Mouse (Mus musculus) forebrain, embryonic 12.5 days (tissue): ENCODE data around the gene Retnlb. TPM values are rescaled to one million over a fixed set of nuclear protein-coding genes. Genes with fewer than 3 reads are reported as not detected.
"Not testable (repeated sequence)": the region's sequence is repeated elsewhere in the genome, so short reads cannot be mapped to it uniquely, and the experiment has no call there.

ENCODE experiments used
- ATAC-seq: fragments of 200-750 bp; cut with Nextera tagmentation; 2 replicates; pipeline ENCODE4 v1.8.0; 2017; ENCODE audit warnings: moderate TSS enrichment; ENCODE audit not compliant: low FRiP score
- H3K27ac ChIP-seq: fragments of 300-500 bp; sonication (generic); 2 replicates; pipeline ENCODE4 v1.5.1; 2016; ENCODE audit warnings: mild to moderate bottlenecking
- H3K27me3 ChIP-seq: fragments of 300-500 bp; sonication (generic); 2 replicates; pipeline ENCODE4 v1.6.1; 2016; ENCODE audit warnings: mild to moderate bottlenecking
- H3K36me3 ChIP-seq: fragments of 300-500 bp; sonication (generic); replicated peaks from 2 replicates; pipeline ENCODE4 v1.6.1; 2016; ENCODE audit warnings: mild to moderate bottlenecking
- H3K4me1 ChIP-seq: fragments of 300-500 bp; sonication (generic); 2 replicates; pipeline ENCODE4 v1.6.1; 2016
- H3K4me2 ChIP-seq: fragments of 300-500 bp; sonication (generic); 2 replicates; pipeline ENCODE4 v1.6.1; 2016; ENCODE audit warnings: mild to moderate bottlenecking, moderate library complexity
- H3K4me3 ChIP-seq: fragments of 300-500 bp; sonication (generic); replicated peaks from 2 replicates; pipeline ENCODE4 v1.5.1; 2016; ENCODE audit warnings: mild to moderate bottlenecking
- H3K9ac ChIP-seq: fragments of 300-500 bp; sonication (generic); 2 replicates; pipeline ENCODE4 v1.6.1; 2016; ENCODE audit warnings: mild to moderate bottlenecking
- H3K9me3 ChIP-seq: fragments of 300-500 bp; sonication (generic); 2 replicates; pipeline ENCODE4 v1.6.1; 2016
- WGBS: fragments of 180-500 bp; shearing (Covaris S2); methylation state at CpG from one replicate; pipeline ENCODE4 v1.1.7; 2016; 5-methylcytosine and 5-hydroxymethylcytosine counted together
- polyA plus RNA-seq: library from polyadenylated mRNA; unstranded; fragments of >200 nt; fragmentation: Nextera tagmentation; extraction: Ambion mirVana; gene quantifications from 2 replicates; pipeline ENCODE4 v1.2.1, GENCODE M21; 2016

Gene Retnlb
- polyA plus RNA-seq, 1 experiment from 2014 or later = not detected

DNA sequence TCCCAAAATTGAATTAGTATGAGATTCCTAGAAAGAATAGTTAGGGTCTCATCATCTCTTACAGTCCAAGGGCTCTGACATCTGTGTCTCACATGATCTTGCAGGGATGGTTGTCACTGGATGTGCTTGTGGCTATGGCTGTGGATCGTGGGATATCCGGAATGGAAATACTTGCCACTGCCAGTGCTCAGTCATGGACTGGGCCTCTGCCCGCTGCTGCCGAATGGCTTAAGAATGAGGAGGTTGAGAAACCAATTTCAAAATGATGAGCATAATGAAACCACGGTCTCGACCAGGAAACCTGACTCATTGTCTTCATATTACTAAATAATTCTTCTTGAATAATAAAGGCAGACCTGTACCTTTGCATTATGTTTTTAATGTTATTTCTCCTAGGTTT lies 1.9 kb downstream of the Retnlb start:
- 94% methylated on average over 6 of the region's 6 CpGs for WGBS
- Histone ChIP-seq H3K27me3 (no peaks in the 10 kb centered on the region), H3K9me3 (no peaks in the 10 kb centered on the region), H3K27ac (no peak overlapping the region), H3K4me3 (no peak overlapping the region), H3K4me2 (no peak overlapping the region), H3K4me1 (no peaks in the 10 kb centered on the region), H3K9ac (no peak overlapping the region), H3K36me3 (no peaks in the 10 kb centered on the region)
- no peak for ATAC-seq

DNA sequence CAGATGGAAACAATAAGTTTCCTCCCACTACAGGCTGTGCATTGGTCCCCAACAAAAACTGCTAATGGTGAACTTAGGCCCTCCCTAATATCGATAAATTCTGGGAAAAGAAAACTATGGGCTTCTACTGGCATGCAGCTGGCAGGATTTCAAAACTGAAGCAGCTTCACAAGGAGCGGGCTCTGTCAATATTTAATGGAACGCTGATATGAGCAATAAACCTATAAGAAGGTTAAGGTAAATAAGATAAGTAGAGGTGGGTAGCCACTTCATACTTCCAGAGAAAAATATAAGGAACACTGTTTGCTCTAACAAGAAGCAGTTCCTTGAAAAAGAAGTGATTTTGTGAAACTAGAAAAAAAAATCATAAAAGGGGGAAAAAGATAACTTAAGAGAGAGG lies 9.8 kb downstream of the Retnlb start:
- Histone ChIP-seq H3K9ac (no peak overlapping the region), H3K27me3 (no peaks in the 10 kb centered on the region), H3K27ac (no peak overlapping the region), H3K4me1 (no peaks in the 10 kb centered on the region), H3K9me3 (no peaks in the 10 kb centered on the region), H3K4me3 (no peak overlapping the region), H3K36me3 (no peaks in the 10 kb centered on the region), H3K4me2 (no peak overlapping the region)
- WGBS = 89% methylated on average over 3 of the region's 3 CpGs
- no peak for ATAC-seq

DNA sequence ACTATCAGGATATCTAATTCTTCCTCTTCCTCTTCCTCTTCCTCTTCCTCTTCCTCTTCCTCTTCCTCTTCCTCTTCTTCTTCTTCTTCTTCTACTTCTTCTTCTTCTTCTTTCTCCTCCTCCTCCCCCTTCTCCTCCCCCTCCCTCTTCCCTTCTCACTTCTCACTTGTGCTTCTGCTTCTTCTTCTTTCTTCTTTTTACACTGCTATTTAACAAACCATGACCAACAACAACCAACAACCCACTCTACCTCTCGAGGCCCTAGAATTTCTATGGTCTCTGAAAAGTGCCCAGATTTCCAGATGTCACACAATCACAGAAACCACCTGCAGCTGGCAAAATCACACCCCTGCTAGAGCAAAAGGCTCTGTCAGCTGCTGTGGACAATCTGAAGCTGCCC lies 11.0 kb downstream of the Retnlb start:
- ATAC-seq = no peak

DNA sequence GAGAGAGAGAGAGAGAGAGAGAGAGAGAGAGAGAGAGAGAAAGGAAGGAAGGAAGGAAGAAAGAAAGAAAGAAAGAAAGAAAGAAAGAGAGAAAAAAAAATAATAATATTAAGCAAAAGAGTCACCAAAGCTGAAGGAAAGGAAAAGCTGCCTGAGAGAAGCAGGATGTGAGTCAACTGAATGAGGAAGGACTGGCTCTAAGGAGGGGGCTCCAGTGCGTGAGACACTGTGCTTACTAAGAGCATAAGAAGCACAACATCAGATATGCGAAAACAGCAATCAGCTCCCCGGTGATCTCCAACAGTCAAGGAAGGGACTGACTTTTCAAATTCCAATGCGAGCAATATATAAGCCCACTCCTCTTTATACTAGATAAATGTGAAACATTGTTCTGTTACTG lies 12.4 kb downstream of the Retnlb start:
- Histone ChIP-seq H3K9me3 (no peaks in the 10 kb centered on the region), H3K4me2 (no peak overlapping the region), H3K36me3 (no peaks in the 10 kb centered on the region), H3K4me3 (no peak overlapping the region), H3K27me3 (no peaks in the 10 kb centered on the region), H3K27ac (no peak overlapping the region), H3K9ac (no peak overlapping the region), H3K4me1 (no peaks in the 10 kb centered on the region)
- ATAC-seq = no peak
- WGBS = 85% methylated on average over 4 of the region's 4 CpGs

More for the DNA sequence above, 11.0 kb downstream of the Retnlb start:
- Histone ChIP-seq H3K4me3 (no peak overlapping the region), H3K9ac (no peak overlapping the region), H3K27me3 (no peaks in the 10 kb centered on the region), H3K9me3 (no peaks in the 10 kb centered on the region), H3K4me2 (no peak overlapping the region), H3K4me1 (no peaks in the 10 kb centered on the region), H3K27ac (no peak overlapping the region), H3K36me3 (no peaks in the 10 kb centered on the region)
- WGBS = 68% methylated on average over 1 of the region's 1 CpGs

DNA sequence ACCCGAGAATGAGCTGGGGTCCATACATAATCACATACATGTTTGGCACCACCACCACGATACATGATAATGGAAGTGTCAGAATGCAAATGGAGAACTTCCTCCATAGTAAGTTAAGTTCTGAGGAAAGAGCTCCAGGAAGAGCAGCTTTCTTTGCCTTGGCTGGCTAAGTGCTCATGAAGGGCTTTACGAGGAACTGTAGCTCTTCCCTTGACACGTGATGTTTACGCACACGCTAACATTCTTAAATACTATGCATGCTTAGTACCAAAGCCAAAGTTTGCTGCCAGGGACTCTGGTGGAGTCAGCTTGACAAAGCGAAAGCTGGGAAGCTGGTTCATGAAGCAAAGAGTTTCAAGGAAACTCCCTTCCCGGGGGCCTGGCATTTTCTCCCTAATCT lies 15.4 kb downstream of the Retnlb start:
- H3K27ac ChIP-seq = no peak overlapping the region
- H3K36me3 ChIP-seq = no peaks in the 10 kb centered on the region
- H3K9me3 ChIP-seq = no peaks in the 10 kb centered on the region
- no peaks in the 10 kb centered on the region for H3K4me1 ChIP-seq
- H3K4me2 ChIP-seq = no peak overlapping the region
- no peaks in the 10 kb centered on the region for H3K27me3 ChIP-seq
- H3K9ac ChIP-seq = no peak overlapping the region
- ATAC-seq = no peak
- WGBS = 93% methylated on average over 8 of the region's 8 CpGs
- H3K4me3 ChIP-seq = no peak overlapping the region

DNA sequence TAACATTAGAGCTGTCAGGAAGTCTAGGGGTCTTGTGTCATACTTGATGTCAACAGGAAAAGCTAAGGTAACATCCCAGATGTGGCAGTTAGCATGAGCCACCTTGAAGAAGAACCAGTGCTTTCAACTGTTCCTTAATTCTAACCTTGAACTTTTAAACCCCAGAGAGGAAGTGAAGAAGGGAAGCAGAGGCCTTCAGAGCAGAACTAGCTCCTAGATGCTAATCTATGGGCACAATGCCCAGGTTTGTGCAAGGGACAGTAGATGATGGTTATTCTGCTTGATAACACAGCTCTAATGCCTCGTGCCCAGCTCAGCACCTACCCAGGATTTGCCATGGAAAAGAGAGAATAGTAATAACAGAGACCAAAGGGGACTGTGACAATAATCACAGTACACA lies 17.0 kb downstream of the Retnlb start:
- H3K4me2 ChIP-seq, H3K9me3 ChIP-seq, ATAC-seq, H3K27ac ChIP-seq, H3K4me3 ChIP-seq, H3K9ac ChIP-seq, H3K4me1 ChIP-seq, H3K27me3 ChIP-seq, H3K36me3 ChIP-seq: not testable (repeated sequence)
- WGBS = 59% methylated on average over 1 of the region's 1 CpGs

DNA sequence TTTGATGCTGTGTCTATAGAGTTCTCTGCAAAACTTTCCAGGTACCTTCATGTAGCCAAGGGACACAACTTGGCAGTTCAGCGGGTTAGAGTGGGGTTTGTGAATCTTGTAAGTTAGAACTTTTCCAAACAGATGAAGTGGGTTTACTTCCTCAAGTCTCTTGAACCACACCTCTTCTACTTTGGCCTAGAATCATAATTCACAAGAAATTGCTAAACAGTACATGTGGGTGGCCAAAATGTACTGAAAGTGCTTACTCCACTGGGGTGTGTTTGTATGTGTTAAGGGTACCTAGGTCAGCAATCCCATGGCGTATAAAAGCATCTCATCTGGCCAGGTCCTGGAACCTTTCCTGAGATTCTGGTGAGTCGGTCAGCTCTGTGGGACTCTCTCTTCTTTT lies 25.6 kb downstream of the Retnlb start, which contains the start of gene Retnla:
Gene Retnla, plus strand, starts transcription at position 286 of the 400 bp plus-strand sequence.
- no peak within 1 kb of the TSS for H3K4me2 ChIP-seq

DNA sequence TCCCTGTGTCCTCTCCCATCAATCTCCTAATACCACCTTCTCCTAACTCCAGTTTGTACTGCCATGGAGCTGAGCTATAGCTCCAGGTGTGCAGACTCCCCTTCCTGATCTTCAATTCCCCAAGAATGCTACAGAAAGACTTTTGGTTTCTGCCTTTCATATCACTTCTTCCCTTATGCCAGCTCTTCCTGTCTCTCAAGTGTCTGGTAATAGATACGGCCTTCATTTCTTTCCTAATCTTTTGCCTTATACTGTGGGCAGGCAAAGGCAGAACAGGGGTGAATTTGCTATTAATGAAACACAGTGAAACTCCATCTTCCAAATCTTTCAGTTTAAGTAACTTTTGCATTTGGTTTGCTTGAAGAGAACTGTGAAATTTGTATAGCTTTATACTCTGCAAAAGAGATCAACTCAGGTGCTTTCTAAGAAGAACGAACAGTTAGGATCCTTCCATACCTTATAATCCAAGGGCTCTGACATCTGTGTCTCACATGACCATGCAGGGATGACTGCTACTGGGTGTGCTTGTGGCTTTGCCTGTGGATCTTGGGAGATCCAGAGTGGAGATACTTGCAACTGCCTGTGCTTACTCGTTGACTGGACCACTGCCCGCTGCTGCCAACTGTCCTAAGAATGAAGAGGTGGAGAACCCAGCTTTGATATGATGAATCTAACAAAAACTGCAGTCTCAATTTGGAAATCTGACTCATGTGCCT lies 27.2 kb downstream of the Retnlb start:
- H3K36me3 ChIP-seq = no peaks in the 10 kb centered on the region
- WGBS = 93% methylated on average over 4 of the region's 4 CpGs
- no peak overlapping the region for H3K27ac ChIP-seq
- no peak overlapping the region for H3K4me3 ChIP-seq
- no peak overlapping the region for H3K4me2 ChIP-seq
- H3K9me3 ChIP-seq = no peaks in the 10 kb centered on the region
- H3K4me1 ChIP-seq = no peaks in the 10 kb centered on the region
- ATAC-seq = no peak
- H3K9ac ChIP-seq = no peak overlapping the region
- H3K27me3 ChIP-seq = no peaks in the 10 kb centered on the region

More for the DNA sequence above, 25.6 kb downstream of the Retnlb start, which contains the start of gene Retnla:
- H3K9ac ChIP-seq = no peak within 1 kb of the TSS
- ATAC-seq = no peak
- no peaks in the 10 kb centered on the region for H3K9me3 ChIP-seq
- no peaks in the 10 kb centered on the region for H3K36me3 ChIP-seq
- no peaks in the 10 kb centered on the region for H3K4me1 ChIP-seq
- no peak within 1 kb of the TSS for H3K4me3 ChIP-seq
- H3K27ac ChIP-seq = no peak within 1 kb of the TSS
- 90% methylated on average over 3 of the region's 3 CpGs for WGBS
- H3K27me3 ChIP-seq = no peaks in the 10 kb centered on the region

DNA sequence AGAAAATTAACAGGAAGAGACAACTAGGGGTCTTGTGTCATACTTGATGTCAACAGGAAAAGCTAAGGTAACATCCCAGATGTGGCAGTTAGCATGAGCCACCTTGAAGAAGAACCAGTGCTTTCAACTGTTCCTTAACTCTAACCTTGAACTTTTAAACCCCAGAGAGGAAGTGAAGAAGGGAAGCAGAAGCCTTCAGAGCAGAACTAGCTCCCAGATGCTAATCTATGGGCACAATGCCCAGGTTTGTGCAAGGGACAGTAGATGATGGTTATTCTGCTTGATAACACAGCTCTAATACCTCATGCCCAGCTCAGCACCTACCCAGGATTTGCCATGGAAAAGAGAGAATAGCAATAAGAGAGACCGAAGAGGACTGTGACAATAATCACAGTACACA lies 48.3 kb downstream of the Retnlb start:
- H3K4me1 ChIP-seq, H3K36me3 ChIP-seq, H3K27me3 ChIP-seq, H3K4me2 ChIP-seq, H3K9me3 ChIP-seq, H3K4me3 ChIP-seq, ATAC-seq, H3K27ac ChIP-seq, H3K9ac ChIP-seq: not testable (repeated sequence)
- 86% methylated on average over 1 of the region's 1 CpGs for WGBS

DNA sequence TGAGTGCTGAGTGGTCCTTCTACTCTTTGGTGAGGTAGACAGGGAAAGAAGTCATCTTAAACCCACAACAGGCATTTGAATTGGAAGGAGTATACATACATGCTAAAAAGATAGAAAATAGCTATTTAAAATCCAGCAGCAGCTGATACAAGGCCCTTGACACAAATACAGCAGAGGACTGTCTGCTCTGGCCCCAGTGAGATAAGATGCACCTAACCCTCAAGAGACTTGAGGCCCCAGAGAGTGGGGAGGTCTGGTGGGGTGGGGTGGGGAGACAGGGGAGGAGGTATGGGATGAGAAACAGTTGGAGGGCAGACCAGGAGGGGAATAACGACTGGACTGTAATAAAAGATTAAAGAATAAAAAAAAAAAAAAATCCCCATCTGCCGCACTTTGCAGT lies 51.0 kb downstream of the Retnlb start:
- no peak for ATAC-seq
- WGBS = 74% methylated on average over 2 of the region's 2 CpGs
- no peak overlapping the region for H3K4me3 ChIP-seq

More for the DNA sequence above, 51.0 kb downstream of the Retnlb start:
- Histone ChIP-seq H3K4me2 (no peak overlapping the region), H3K27me3 (no peaks in the 10 kb centered on the region), H3K9me3 (no peaks in the 10 kb centered on the region), H3K9ac (no peak overlapping the region), H3K4me1 (no peaks in the 10 kb centered on the region), H3K27ac (no peak overlapping the region), H3K36me3 (no peaks in the 10 kb centered on the region)

Other genes with a start within 250 kb of the Retnlb start
- 0.04 TPM in 1 of 2 replicates, not detected in the other for gene Trat1, start 44.8 kb upstream of the Retnlb start, polyA plus RNA-seq
- gene Retnla, start 25.7 kb downstream of the Retnlb start, polyA plus RNA-seq = not detected in 2 replicates
- not detected in 2 replicates for gene Retnlg, start 55.8 kb downstream of the Retnlb start, polyA plus RNA-seq
- 50.6 and 53.4 TPM in 2 replicates for gene Dzip3, start 177.3 kb downstream of the Retnlb start, polyA plus RNA-seq
- gene Cip2a, start 177.3 kb downstream of the Retnlb start, polyA plus RNA-seq = 52.3 and 54.5 TPM in 2 replicates
- 0.04 and 0.05 TPM in 2 replicates for gene Myh15, start 240.6 kb downstream of the Retnlb start, polyA plus RNA-seq